Mouse (Mus musculus): ENCODE measurements around the gene Krt90. TPM values are rescaled to one million over a fixed set of nuclear protein-coding genes. Genes with fewer than 3 reads are reported as not detected.

Krt90 gene
- polyA plus RNA-seq, 1 experiment from 2014 or later: 0.36 TPM

DNA sequence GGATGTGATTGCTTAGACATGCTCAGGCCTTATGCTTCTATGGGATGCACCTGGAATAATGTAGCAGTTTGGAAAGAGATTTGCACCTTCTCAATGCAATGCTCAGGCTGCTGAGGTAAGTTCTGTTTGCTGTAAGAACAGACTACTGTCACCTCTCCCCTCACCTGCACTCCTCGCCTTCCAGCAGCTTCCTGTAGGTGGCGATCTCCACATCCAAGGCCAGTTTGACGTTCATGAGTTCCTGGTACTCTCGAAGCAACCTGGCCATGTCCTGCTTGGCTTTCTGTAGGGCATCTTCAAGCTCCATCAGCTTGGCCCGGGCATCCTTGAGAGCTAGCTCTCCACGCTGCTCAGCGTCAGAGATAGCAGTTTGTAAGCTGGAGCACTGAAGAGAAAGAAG lies 5.0 kb upstream of the Krt90 start:
- ATAC-seq (replicated peaks; ENCODE audit: insufficient number of reproducible peaks, low FRiP score, low TSS enrichment, low read depth) (no peak), DNase-seq (ENCODE audit: low spot score) (no peak)
- no peak overlapping the region for H3K4me3 ChIP-seq (ENCODE audit: low read depth, low read length)
- H3K27me3 ChIP-seq (ENCODE audit: control insufficient read depth, insufficient read depth, low read length): no peaks in the 10 kb centered on the region
- no peaks in the 10 kb centered on the region for H3K9me3 ChIP-seq (replicated peaks; ENCODE audit: control insufficient read depth, low read length)
- no peak overlapping the region for H3K4me2 ChIP-seq (ENCODE audit: low read depth, low read length)
- H3K27ac ChIP-seq (replicated peaks; ENCODE audit: low read depth, low read length): no peak overlapping the region
- no peak overlapping the region for H3K9ac ChIP-seq (replicated peaks; ENCODE audit: low read length)
- no peaks in the 10 kb centered on the region for H3K4me1 ChIP-seq (ENCODE audit: control insufficient read depth, insufficient read depth, low read length)
- WGBS: 44% methylated on average over 7 of the region's 7 CpGs
- no peaks in the 10 kb centered on the region for H3K36me3 ChIP-seq (replicated peaks; ENCODE audit: control insufficient read depth, insufficient read depth, low read depth, low read length)

DNA sequence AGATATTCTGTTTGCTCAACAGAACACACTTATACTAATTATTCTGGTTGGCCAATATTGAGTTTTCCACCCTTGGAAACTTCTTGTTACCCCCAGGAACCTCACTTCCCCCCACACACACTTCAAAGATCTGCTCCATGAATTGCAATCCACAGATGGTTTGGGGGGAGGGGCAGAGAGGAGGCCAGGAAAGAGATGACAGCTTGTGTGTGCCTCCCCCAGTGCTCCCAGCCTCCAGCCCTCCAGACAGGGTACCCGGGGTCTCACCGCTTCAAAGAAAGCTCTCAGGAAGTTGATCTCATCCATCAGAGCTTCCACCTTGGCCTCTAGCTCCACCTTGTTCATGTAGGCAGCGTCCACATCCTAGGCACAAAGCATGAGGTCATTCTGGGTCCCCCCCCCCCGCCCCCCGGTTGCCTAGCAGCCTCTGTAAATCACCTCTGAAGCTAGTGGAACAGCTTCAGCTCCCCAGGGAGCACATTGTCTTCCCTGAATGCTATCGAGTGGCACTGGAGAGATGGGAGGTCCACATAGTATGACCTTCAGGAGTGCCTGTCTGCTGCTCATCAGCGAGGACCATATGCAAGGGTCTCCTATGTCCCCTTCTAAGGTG lies 4.6 kb downstream of the Krt90 start:
- 13% methylated on average over 7 of the region's 7 CpGs for WGBS
- Histone ChIP-seq H3K4me2 (ENCODE audit: low read depth, low read length) (no peak overlapping the region), H3K4me3 (ENCODE audit: low read depth, low read length) (no peak overlapping the region), H3K27me3 (ENCODE audit: control insufficient read depth, insufficient read depth, low read length) (no peaks in the 10 kb centered on the region), H3K4me1 (ENCODE audit: control insufficient read depth, insufficient read depth, low read length) (peaks cover 2% of the 10 kb centered on the region; the same call in 1 of the 2 replicates), H3K36me3 (replicated peaks; ENCODE audit: control insufficient read depth, insufficient read depth, low read depth, low read length) (no peaks in the 10 kb centered on the region), H3K27ac (replicated peaks; ENCODE audit: low read depth, low read length) (no peak overlapping the region), H3K9me3 (replicated peaks; ENCODE audit: control insufficient read depth, low read length) (no peaks in the 10 kb centered on the region), H3K9ac (replicated peaks; ENCODE audit: low read length) (no peak overlapping the region)
- ATAC-seq (replicated peaks; ENCODE audit: insufficient number of reproducible peaks, low FRiP score, low TSS enrichment, low read depth) (peak; percentile 40; the same call in 1 of the 2 replicates), DNase-seq (ENCODE audit: low spot score) (peak; percentile 23)

DNA sequence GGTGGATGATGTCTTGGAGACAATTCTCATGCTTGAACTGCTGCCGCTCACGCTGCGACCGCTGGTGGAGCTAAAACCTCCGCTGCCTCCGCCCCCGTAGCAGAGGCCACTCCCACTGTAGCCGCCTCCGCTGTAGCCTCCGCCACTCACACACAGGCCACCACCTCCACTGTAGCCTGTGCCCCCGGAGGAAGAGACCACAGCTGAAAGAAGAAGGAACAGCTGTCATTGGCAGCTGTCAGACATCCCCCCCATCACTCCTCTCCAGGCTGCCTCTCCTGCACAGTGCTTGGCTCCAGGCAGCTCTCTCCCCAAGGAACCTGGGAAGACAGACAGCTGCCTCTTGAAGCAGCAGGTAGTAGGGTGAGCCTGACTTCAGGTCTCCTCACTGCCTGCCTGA lies 9.6 kb downstream of the Krt90 start:
- peak; percentile 63 for DNase-seq (ENCODE audit: low spot score)
- Histone ChIP-seq H3K4me1 (ENCODE audit: control insufficient read depth, insufficient read depth, low read length) (peaks cover under 1% of the 10 kb centered on the region; the same call in 1 of the 2 replicates), H3K36me3 (replicated peaks; ENCODE audit: control insufficient read depth, insufficient read depth, low read depth, low read length) (no peaks in the 10 kb centered on the region), H3K4me3 (ENCODE audit: low read depth, low read length) (no peak overlapping the region), H3K27me3 (ENCODE audit: control insufficient read depth, insufficient read depth, low read length) (no peaks in the 10 kb centered on the region), H3K9ac (replicated peaks; ENCODE audit: low read length) (no peak overlapping the region), H3K9me3 (replicated peaks; ENCODE audit: control insufficient read depth, low read length) (no peaks in the 10 kb centered on the region), H3K4me2 (ENCODE audit: low read depth, low read length) (no peak overlapping the region; the same call in 1 of the 2 replicates), H3K27ac (replicated peaks; ENCODE audit: low read depth, low read length) (no peak overlapping the region)
- WGBS: 0% methylated on average over 11 of the region's 11 CpGs
- ATAC-seq (replicated peaks; ENCODE audit: insufficient number of reproducible peaks, low FRiP score, low TSS enrichment, low read depth): peak; percentile 62

DNA sequence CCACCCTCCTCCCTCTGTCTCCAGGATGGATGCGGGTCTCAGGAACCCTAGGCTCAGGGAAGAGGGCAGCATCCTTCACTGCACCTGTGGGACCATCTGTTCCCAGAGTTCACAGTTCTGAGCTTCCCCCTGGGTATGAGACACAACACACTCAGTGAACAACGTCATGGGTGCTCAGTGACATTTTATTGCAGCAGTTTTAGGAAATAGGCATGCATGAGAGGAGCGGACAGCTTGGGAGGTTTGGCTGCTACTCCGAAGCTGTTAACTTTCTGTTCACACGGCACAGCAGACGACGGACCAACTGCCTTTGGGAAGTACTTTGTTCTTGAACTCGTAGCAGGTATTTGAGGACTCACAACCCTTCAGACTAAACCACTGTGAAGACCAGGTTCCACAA lies 10.6 kb downstream of the Krt90 start:
- no peaks in the 10 kb centered on the region for H3K4me1 ChIP-seq (ENCODE audit: control insufficient read depth, insufficient read depth, low read length)
- no peak overlapping the region for H3K27ac ChIP-seq (replicated peaks; ENCODE audit: low read depth, low read length)
- no peaks in the 10 kb centered on the region for H3K9me3 ChIP-seq (replicated peaks; ENCODE audit: control insufficient read depth, low read length)
- no peaks in the 10 kb centered on the region for H3K27me3 ChIP-seq (ENCODE audit: control insufficient read depth, insufficient read depth, low read length)
- ATAC-seq (replicated peaks; ENCODE audit: insufficient number of reproducible peaks, low FRiP score, low TSS enrichment, low read depth): no peak
- WGBS: 89% methylated on average over 8 of the region's 8 CpGs
- no peaks in the 10 kb centered on the region for H3K36me3 ChIP-seq (replicated peaks; ENCODE audit: control insufficient read depth, insufficient read depth, low read depth, low read length)
- H3K4me3 ChIP-seq (ENCODE audit: low read depth, low read length): no peak overlapping the region
- no peak overlapping the region for H3K9ac ChIP-seq (replicated peaks; ENCODE audit: low read length)
- no peak for DNase-seq (ENCODE audit: low spot score)
- no peak overlapping the region for H3K4me2 ChIP-seq (ENCODE audit: low read depth, low read length)

DNA sequence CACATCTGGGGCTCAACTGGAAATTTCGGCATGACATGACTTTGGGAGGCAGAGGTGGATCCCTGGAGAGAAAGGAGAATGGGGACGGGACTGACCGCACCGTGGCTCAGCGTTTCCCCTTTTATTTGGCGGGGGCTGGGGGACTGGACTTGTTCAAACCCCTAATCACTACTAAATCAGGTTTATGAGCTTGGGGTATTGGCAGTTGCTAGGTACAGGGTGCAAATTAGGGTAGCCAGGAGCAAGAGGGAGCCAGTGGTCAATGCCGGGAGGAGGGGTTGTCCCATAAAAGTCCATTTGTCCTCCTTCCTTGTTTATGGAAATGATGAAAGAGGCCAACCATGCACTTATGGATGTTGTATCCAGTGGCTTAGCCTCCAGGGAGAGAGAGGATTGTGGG lies 12.2 kb downstream of the Krt90 start, which contains the start of gene Krt82:
Krt82 (minus strand) TSS at position 101 of the 400 bp plus-strand sequence.
- no peaks in the 10 kb centered on the region for H3K36me3 ChIP-seq (replicated peaks; ENCODE audit: control insufficient read depth, insufficient read depth, low read depth, low read length)
- H3K9me3 ChIP-seq (replicated peaks; ENCODE audit: control insufficient read depth, low read length): no peaks in the 10 kb centered on the region
- 86% methylated on average over 7 of the region's 7 CpGs for WGBS
- H3K9ac ChIP-seq (replicated peaks; ENCODE audit: low read length): no peak within 1 kb of the TSS
- no peak within 1 kb of the TSS for H3K4me3 ChIP-seq (ENCODE audit: low read depth, low read length)
- ATAC-seq (replicated peaks; ENCODE audit: insufficient number of reproducible peaks, low FRiP score, low TSS enrichment, low read depth): no peak
- H3K4me1 ChIP-seq (ENCODE audit: control insufficient read depth, insufficient read depth, low read length): no peaks in the 10 kb centered on the region
- no peak within 1 kb of the TSS for H3K4me2 ChIP-seq (ENCODE audit: low read depth, low read length)
- H3K27ac ChIP-seq (replicated peaks; ENCODE audit: low read depth, low read length): no peak within 1 kb of the TSS
- no peaks in the 10 kb centered on the region for H3K27me3 ChIP-seq (ENCODE audit: control insufficient read depth, insufficient read depth, low read length)
- DNase-seq (ENCODE audit: low spot score): no peak

DNA sequence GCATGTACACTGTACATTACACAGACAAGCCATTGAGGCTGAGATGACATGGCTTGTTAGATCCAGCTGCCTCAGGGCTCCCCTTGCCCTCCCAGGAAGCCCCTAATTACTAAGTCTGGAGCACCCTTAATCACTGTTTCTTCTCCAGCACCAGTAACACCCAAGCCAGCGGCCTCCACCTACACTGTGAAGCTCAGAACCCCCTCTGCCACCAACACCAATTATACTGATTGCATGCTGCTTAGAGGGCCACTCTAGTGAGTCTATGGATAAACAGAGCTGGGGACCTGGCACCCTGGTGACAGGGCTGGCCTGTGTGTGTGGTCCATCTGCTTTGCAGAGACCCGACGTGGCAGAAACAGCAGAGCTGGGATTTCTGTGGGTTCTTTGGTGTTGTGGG lies 18.3 kb downstream of the Krt90 start:
- no peak for ATAC-seq (replicated peaks; ENCODE audit: insufficient number of reproducible peaks, low FRiP score, low TSS enrichment, low read depth)

DNA sequence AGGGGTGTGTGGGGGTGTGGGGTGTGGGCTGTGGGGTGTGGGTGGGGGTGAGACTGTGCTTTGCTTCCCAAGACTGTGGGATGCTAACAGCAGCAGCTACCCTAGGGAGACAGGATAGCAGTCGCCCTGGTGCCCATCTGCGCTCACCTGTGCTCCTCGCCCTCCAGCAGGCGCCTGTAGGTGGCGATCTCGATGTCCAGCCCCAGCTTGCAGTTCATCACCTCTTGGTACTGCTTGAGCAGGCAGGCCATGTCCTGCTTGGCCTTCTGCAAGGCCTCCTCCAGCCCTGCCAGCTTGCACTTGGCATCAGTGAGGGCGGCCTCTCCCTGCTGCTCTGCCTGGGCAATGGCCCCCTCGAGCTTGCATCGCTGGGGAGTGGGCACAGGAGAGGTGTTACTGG lies 20.2 kb downstream of the Krt90 start:
- Histone ChIP-seq H3K27me3 (ENCODE audit: control insufficient read depth, insufficient read depth, low read length) (no peaks in the 10 kb centered on the region), H3K9ac (replicated peaks; ENCODE audit: low read length) (no peak overlapping the region), H3K9me3 (replicated peaks; ENCODE audit: control insufficient read depth, low read length) (no peaks in the 10 kb centered on the region), H3K4me2 (ENCODE audit: low read depth, low read length) (no peak overlapping the region), H3K36me3 (replicated peaks; ENCODE audit: control insufficient read depth, insufficient read depth, low read depth, low read length) (no peaks in the 10 kb centered on the region), H3K27ac (replicated peaks; ENCODE audit: low read depth, low read length) (no peak overlapping the region), H3K4me1 (ENCODE audit: control insufficient read depth, insufficient read depth, low read length) (no peaks in the 10 kb centered on the region), H3K4me3 (ENCODE audit: low read depth, low read length) (no peak overlapping the region)
- ATAC-seq (replicated peaks; ENCODE audit: insufficient number of reproducible peaks, low FRiP score, low TSS enrichment, low read depth) (no peak), DNase-seq (ENCODE audit: low spot score) (no peak)
- WGBS: 61% methylated on average over 9 of the region's 9 CpGs

More for the DNA sequence above, 18.3 kb downstream of the Krt90 start:
- Histone ChIP-seq H3K4me3 (ENCODE audit: low read depth, low read length) (no peak overlapping the region), H3K27ac (replicated peaks; ENCODE audit: low read depth, low read length) (no peak overlapping the region), H3K27me3 (ENCODE audit: control insufficient read depth, insufficient read depth, low read length) (no peaks in the 10 kb centered on the region), H3K4me1 (ENCODE audit: control insufficient read depth, insufficient read depth, low read length) (no peaks in the 10 kb centered on the region), H3K9me3 (replicated peaks; ENCODE audit: control insufficient read depth, low read length) (no peaks in the 10 kb centered on the region), H3K9ac (replicated peaks; ENCODE audit: low read length) (no peak overlapping the region), H3K4me2 (ENCODE audit: low read depth, low read length) (no peak overlapping the region), H3K36me3 (replicated peaks; ENCODE audit: control insufficient read depth, insufficient read depth, low read depth, low read length) (no peaks in the 10 kb centered on the region)
- whole genome bisulfite sequencing: 46% methylated on average over 3 of the region's 3 CpGs
- no peak for DNase-seq (ENCODE audit: low spot score)

DNA sequence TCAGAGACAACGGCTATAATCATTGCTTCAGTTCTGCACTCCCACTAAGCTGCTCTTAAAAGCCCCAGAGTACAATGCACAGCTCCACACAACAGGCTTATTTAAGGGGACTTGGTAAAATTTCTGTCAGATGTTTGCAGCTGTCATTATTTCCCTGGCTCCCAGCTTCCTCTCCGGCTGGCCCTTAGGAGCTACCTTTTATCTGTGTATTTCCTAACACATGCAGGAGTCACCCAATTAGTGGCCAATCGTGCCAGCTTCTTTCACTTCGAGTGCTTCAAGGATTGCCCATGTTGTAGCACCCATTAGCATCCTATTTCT lies 24.2 kb downstream of the Krt90 start:
- Histone ChIP-seq H3K27me3 (ENCODE audit: control insufficient read depth, insufficient read depth, low read length) (no peaks in the 10 kb centered on the region), H3K4me2 (ENCODE audit: low read depth, low read length) (no peak overlapping the region), H3K9ac (replicated peaks; ENCODE audit: low read length) (no peak overlapping the region), H3K4me1 (ENCODE audit: control insufficient read depth, insufficient read depth, low read length) (no peaks in the 10 kb centered on the region), H3K36me3 (replicated peaks; ENCODE audit: control insufficient read depth, insufficient read depth, low read depth, low read length) (no peaks in the 10 kb centered on the region), H3K27ac (replicated peaks; ENCODE audit: low read depth, low read length) (no peak overlapping the region), H3K4me3 (ENCODE audit: low read depth, low read length) (no peak overlapping the region), H3K9me3 (replicated peaks; ENCODE audit: control insufficient read depth, low read length) (no peaks in the 10 kb centered on the region)
- DNase-seq (ENCODE audit: low spot score) (no peak), ATAC-seq (replicated peaks; ENCODE audit: insufficient number of reproducible peaks, low FRiP score, low TSS enrichment, low read depth) (no peak)
- 64% methylated on average over 4 of the region's 4 CpGs for WGBS
